Mouse (Mus musculus) retina, adult 2 months (tissue): ENCODE measurements around the gene Shisa5.

ENCODE experiments used
- DNase-seq: peaks from one replicate; pipeline ENCODE4 v3.0.0-alpha.2; 2012; ENCODE audit warnings: low read depth, low spot score

Gene Shisa5

DNA sequence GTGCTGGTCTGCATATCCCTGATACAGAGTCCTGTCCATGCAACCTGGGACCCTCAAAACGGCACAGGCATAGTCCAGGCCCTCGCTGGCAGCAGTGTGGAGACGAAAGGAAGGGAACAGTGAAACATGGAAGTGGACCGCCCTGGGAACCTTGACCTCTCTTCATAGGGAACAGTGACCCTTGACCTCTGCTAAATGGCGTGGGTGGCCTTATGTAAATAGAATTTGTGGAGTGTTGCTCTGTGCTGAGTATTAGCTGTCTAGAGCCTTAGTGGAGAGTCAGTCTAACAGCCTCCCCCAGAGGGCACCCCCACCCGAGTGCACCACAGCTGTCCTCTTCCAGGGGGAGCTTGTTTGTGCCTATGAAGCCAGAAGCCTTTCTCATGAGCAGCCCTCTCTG, 54.4 kb downstream of the Shisa5 start:
- DNase-seq, result no peak

DNA sequence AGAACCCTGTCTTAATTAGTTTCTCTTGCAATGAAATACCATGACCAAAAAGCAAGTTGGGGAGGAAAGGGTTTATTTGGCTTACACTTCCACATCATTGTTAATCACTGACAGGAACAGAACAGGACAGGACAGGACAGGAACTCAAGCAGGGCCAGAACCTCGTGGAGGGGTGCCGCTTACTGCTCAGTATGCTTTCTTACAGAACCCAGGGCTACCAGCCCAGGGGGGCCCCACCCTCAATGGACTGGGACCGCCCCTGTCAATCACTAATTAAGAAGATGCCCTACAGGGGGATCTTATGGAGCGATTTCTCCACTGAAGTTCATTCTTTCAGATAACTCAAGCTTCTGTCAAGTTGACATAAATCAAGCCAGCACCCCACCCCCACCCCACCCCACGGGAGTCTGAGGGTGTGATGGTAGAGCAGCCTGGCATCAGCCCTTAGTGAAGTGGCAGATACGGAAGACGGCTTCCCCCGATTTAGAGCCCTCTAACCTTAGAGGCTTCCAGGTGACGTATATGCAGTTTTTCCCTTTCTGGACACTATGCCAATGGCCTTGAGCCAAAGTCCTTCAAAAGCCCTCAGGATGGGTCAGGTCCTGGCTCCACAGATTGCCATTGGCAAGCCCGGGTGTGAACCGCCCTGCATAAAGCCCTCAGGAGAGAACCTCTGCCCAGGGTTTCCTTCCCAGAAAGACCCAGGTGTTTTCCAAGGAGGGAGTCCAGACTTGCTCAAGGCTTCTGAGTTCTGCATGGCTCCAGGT, 55.6 kb downstream of the Shisa5 start:
- no peak for DNase-seq

DNA sequence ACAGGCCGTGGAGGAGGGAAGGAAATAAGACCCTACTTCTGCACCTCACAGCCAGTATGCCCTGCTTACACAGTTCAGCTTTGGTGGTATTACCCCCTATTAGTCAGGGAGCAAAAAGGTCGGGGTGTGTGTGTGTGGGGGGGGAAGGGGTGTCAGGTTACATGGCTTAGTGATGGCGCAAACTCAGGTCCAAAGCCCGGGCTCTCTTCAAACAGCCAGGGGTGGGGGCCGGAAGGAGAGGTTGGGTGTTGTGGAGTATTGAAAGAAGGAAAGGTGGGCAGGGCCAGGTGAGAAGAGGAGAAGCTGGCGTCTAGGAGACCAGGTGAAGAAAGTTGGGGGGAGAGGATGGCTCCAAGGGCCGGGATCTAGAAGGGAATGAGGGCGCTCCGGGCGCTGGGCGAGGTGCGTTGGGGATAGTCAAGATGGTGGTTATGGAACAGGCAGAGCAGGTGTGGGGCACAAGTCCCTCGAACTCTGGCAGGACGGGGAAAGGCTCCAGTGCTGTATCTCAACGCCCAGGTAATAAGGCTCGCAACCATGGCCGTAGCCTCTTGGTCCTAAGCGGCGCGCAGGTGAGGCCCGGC, 56.3 kb downstream of the Shisa5 start:
- DNase-seq, result no peak

DNA sequence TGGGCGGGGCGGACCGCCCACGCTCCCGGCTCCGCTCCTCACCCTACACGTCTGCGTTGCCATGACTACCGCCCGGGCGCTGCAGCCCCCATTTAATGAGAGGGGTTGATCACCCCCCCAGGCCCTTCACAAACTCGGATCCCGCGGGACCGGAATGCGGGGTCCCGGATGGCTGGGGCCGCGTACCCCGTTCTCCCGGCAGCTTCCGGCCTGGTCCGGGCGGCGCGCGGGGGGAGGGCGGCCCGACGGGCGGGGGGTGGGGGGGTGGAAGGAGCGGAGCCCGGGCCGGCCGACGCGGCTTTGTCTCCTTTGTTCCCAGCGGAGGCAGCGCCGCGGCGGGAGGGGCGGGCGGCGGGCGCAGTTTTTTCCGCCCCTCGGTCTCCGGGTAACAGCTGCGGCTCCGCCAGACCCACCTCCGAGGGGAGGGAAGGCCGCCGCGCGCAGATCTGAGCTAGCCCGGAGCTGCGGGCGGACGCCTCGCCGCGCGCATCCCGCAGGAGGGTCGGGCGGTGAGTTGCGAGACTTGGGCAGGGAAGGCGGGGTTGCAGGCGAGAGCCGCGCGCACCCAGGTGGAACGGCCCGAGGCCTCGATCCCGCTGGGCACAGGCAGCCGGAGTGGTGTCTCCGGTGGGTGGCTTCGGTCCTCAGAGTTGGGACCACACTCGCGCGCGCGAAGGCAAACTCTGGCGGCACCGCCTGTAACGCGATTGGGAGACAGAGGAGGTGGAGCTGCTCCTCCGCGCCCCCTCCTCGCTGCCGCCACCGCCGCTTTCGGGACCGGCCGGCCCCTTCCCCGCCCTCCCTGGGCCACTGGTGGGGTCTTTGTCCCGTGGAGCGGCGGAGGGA, 57.0 kb downstream of the Shisa5 start, which contains the start of gene Plxnb1:
TSS of gene Plxnb1 (plus strand) at position 253 of the 846 bp plus-strand sequence.
- no peak for DNase-seq

DNA sequence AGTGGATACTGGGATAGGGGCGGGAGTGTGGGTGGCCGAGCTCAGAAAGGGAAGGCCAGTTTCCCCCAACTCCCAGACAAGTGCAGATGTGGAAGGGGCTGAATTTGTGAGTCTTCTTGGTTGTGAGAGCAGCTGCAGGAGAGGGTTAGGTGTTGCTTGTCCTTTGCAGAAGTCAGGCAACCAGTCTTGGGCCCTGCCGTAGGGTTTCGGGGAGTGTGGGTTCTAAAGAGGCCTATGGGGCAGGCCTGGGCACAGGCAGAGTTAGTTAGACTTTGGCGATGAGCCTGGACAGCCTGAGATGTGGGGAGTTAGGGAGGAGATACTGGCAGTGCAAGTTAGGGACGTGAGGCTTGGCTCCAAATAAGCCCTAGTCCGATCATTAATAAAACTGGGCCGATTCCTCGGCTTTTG, 57.9 kb downstream of the Shisa5 start:
- DNase-seq, result no peak

DNA sequence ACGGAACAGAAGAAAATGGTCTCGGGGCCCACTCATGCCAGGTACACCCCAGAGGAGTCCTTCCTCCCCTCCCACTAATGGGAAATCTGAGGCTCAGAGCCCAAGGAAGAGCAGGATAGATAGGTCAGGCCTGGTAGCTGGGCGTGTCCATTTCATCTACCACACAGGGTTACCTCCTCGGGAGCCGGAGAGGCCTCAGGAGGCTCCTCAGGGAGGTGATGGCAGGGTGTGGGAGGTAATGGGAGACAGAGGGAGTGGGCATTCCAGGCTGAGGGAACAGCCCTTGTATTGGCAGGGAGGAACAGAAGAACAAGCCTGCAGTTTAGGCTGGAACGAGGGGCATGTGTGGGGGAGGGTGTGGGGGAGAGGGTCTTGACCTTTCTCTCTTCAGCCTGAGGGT, 58.5 kb downstream of the Shisa5 start:
- DNase-seq, result no peak

DNA sequence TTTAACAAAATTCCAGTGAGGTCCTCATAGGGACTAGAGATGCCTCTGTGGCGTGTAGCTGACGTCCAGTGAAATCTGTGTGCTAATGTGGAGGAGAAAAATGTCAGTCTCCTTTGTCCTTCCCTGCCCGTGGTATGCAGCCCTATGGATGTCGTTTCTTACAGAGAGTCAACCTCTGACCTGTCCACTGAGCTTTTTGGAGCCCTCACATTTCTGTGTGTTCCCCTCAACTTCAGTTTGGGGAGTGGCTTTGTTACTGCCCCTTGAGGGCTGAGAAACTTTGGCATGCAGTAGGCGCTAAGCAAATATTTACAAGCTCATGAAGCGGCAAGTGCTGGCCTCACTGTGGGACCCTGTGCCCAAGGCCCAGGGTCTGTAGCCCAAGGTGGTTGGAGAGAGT, 58.9 kb downstream of the Shisa5 start:
- no peak for DNase-seq

DNA sequence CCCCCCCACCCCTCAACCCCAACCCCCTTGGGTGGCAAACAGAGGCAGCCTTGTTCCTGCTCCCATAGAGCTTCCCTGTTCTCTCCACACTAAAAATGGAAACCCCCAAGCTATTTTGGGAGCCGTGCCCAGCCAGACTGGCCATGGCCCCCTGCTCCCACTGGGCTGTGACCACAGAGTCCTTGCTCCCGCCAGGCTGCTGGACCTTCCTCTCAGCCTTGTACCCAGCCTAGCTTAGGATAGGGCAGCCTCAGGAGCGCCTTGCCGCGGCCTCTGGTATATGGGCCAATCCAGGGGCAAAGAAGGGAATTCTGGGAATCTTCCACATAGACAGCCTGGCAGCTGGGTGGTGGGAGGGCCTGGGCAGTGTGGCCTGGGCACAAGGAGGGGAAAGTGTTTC, 59.5 kb downstream of the Shisa5 start:
- DNase-seq, result no peak

DNA sequence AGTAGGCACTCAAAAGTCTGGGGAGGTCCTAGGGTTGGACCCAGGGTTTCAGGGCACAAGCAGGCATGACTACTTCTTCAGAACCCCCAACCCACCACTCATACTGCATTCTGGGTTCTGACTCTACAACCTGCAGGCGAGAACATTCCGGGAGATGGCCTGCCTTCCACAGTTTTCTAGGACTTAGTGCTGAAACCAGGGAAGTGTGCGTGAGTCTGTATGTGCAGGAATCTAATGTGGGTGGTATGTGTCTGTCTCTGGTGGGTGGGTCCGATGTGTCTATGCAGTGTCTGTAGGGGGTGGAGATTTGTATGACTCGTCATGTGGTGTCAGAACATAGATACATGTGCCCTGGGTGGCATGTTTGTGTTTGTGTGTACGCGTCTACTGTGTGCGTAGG, 60.0 kb downstream of the Shisa5 start:
- DNase-seq, result no peak

DNA sequence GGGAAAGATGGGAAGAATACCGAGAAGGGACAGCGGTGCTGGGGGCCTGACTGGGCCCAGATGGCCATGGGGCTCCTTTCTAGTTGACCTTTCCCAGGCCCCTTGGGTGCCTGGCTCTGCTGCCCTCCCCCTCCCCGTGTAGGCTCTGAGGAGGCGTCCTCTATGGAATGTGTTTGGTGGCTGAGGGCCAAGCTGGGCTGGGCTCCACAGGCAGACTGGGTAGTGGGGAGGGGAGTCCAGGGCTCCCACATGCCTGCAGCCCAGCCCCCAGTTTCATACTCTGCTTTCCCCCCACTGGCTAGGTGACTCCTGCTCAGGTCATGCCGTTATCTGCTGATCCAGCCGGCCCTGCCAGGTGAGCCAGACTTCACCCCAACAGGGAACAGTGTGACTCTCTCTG, 60.6 kb downstream of the Shisa5 start:
- no peak for DNase-seq

DNA sequence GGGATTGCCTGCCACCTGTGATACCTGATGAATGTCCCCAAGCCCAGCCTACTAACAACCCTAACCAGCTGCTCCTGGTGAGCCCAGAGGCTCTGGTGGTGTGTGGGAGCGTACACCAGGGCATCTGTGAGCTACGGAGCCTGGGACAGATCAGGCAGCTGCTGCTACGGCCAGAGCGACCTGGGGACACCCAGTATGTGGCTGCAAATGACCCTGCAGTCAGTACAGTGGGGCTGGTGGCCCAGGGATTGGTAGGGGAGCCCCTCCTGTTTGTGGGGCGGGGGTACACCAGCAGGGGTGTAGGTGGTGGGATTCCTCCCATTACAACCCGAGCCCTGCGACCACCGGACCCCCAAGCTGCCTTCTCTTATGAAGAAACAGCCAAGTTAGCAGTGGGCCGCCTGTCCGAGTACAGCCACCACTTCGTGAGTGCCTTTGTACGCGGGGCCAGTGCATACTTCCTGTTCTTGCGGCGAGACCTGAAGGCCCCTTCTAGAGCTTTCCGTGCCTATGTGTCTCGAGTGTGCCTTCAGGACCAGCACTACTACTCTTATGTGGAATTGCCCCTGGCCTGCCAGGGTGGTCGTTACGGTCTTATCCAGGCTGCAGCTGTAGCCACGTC, 62.1 kb downstream of the Shisa5 start:
- no peak for DNase-seq

DNA sequence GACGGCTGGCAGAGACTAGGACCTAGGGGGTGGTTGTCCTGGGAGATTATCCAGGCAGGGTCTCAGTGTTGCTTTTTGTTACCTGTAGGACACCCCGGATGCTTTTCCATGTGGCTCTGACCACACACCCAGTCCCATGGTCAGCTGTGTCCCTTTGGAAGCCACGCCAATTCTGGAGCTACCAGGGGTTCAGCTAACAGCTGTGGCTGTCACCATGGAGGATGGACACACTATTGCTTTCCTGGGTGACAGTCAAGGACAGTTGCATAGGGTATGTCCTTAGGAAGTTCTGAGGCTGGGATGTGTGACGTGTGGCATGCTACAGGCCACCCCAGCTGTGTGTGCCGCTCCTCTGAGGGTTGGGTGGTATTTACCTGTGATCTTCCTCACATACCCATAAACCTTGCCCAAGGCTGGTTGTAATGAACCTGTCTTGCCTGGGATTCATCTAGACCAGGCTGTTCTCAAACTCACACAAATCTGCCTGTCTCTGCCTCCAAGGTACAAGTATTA, 63.6 kb downstream of the Shisa5 start:
- no peak for DNase-seq

DNA sequence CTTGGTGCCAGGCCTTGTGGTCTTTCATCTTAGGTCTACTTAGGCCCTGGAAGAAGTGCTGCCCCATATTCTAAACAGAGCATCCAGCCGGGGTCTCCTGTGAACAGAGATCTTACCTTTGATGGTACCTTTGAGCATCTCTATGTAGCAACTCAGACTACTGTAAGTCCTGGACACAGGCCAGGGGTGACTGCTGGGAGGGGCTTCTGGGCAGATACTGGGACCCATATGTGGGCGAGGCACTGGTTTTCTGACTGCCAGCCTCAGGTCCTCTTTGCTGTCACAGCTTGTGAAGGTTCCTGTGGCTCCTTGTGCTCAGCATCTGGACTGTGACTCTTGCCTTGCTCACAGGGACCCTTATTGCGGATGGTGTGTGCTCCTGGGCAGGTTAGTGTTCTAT, 64.2 kb downstream of the Shisa5 start:
- no peak for DNase-seq

DNA sequence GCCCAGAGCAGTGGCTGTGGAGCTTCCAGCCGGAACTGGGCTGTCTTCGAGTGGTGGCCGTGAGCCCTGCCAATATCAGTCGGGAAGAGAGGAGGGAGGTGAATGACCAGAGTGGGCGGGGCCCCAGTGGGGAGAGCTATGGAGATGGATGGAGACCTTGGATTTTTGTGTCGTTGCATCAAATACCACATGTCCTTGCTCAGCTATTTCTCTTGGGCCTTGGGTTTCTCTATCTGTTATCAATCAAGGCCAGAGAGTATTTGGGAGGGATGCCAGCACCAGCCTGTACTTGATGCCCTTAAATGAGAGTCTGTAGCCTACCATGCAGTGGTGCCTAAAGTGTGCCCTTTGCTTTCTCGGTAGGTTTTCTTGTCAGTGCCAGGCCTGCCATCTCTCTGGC, 64.9 kb downstream of the Shisa5 start:
- no peak for DNase-seq

DNA sequence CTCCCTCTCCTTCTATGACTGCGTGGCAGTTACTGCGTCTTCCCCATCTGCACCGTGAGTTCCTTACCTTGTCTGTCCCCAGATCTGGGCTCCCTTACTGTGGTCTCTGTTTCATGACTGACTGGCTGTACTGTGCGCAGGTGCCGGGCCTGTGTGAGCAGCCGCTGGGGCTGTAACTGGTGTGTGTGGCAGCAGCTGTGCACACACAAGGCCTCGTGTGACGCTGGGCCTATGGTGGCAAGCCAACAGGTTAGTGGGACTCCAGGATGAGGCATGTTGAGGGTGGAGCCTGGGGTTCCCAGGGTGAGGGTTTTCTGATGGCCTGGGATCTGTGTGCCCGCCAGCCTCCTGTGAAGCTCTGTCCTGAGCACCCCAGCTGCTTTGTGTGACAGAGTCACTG, 65.7 kb downstream of the Shisa5 start:
- no peak for DNase-seq

DNA sequence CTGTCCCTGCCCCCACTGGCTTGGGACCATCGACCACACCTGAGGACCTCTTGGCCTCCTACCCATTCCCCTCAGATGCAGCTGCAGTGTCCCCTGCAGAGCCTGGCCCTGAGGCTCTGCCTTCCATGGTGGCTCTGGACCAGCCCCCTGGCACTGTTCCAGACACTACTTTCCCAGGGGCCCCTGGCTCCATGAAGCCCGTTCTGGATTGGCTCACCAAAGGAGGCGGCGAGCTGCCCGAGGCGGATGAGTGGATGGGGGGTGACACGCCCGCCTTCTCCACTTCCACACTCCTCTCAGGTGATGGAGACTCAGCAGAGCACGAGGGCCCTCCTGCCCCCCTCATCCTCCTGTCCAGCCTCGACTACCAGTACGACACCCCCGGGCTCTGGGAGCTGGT, 66.6 kb downstream of the Shisa5 start:
- DNase-seq, result no peak

DNA sequence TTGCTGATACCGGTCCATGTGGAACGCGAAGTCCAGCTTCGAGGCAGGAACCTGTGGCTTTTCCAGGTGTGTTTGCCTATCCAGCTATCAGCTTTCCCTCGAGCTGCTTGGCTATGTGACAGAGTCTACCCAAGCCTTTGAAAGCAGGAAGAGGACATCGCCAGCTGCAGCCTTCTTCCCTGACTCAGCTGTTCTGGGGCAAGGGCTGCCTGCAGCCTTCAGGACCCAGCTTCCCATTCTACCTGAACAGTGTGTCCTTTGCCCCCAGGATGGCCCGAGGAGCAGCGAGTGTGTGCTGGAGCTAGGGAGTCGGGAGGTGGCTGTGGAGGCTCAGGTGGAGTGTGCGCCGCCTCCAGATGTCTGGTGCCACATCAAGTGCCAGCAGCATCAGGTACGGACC, 67.3 kb downstream of the Shisa5 start:
- DNase-seq, result no peak

DNA sequence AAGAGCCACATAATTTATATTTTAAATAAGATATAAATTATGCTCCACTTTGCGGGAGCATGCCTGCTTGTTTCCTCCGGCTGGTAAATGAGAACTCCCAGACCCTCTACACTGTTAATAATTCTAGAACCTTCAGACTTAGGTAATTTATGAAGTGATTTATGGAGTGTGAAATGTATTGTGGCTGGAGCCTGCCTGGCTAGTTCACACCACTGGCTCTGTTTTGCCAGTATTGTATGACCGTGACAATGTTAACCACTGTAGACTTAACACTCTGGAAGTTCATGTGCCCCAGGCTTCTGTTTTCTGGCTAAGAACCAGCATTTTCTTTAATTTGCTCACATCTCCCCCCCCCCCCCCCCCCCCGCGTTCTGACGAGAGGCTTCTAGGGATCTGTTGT, 69.0 kb downstream of the Shisa5 start:
- no peak for DNase-seq
